Mouse (Mus musculus) regulatory T cell (primary cell): ENCODE data around the gene Wdr63.
"Not testable (repeated sequence)": the region's sequence is repeated elsewhere in the genome, so short reads cannot be mapped to it uniquely, and the experiment has no call there.

Source experiments
- in situ Hi-C: fragments of 300-600 bp; cut with MboI, MseI; formaldehyde crosslinking; loops from one replicate; pipeline ENCODE4 v1.15.1; 2025; ENCODE audit warnings: high pct_unique_total_duplicates

Gene Wdr63

DNA sequence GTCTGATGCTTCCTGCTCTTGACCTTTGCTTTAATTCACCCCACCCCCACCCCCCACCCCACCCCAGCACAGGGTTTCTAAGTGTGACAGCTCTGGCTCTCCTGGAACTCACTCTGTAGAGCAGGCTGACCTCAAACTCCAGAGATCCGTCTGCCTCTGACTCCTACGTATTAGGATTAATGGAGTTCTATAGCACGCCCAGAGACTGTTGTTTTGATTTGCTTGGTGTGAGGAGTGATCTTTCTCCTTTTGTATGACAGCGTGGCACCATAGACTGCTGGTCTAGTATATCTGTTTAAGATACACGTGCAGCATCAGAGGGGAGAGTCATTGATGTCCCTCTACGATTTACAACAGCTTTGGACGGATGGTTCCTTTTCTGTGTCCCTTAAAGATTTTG is 94.4 kb downstream of the Wdr63 start:
- in situ Hi-C loops, result no loop called here

DNA sequence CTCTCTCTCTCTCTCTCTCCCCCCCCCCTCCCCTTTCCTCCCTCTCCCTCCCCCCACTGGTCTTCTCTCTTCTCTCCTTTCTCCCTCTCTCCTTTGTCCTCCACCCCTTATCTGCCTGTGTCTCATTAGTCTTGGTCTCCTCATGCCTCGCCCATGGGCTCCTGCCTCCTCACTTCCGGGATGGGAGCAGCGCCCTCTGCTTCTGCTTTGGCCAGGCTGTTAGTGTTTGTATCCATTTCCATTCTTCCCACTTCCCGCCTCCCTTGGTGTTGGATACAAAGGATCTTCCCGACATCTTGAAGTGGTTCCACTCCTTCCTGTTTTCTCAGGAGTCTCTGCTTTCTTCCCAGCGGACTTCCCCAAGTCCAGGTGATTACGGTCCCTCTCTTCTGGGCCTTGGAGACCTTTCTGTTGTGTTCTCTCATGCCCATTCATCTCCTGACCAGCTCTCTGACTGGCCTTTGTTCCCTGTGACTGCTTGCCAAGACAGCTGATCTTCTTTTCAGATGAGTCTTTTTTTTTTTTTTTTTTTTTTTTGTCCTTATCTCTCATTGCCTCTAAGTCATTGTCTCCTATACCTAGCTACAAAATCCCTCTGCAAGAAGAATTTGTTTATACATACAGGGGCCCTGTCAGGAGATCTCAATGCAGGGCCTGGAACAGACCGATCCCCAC is 96.2 kb downstream of the Wdr63 start:
- in situ Hi-C loops, result no loop called here

DNA sequence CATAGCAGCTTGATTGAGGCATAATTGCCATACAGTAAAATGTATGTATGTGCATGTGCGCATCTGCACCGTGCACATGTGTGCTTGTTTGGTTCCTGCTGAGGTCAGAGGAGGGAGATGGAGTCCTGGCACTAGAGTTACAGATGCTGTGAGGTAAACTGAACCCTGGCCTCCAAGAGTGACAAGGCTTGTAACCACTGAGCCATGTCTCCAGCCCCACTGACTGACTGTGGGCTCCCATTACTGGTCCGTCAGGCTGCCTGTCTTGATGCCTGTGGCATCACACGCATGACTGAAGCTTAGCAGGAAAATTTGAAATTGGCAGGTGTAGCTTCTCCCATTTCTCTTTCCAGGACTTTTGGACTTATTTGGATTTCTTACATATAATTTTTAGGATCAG is 97.2 kb downstream of the Wdr63 start:
- in situ Hi-C loops, result no loop called here

DNA sequence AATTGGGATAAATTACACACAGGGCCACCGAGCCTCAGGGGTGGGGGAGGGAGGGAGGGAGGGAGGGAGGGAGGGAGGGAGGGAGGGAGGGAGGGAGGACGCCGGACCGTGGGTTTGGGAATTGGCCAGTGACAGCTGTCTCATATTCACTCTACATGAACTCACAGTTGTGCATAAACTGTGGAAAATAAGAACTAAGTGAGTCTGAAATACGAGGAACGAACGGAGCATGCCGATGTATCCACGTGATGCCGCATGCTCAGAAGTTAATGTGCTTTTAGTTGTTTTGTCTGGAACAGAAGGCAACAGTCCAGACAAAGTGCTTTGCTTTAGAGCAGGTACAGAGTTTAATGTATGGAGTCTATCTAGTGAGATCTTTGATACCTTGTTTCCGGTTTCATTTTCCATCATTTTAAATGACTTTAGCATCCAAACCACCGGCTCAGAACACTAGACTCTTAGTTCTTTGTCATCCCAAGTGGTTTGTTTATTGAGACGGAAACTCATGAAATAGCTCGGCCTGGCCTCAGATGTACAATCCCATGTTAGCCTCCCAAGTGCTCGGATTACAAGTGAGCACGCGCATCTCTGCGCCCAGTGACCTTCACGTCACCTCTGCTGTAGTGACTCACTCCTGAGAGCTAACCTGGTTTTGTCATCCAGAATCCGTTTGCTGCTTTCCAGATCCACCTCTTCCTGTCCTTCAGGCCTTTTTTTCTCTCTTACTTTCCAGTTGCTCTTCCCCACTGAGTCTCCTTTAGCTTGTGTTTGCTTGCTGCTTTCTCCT is 97.9 kb downstream of the Wdr63 start:
- in situ Hi-C loops, result no loop called here

DNA sequence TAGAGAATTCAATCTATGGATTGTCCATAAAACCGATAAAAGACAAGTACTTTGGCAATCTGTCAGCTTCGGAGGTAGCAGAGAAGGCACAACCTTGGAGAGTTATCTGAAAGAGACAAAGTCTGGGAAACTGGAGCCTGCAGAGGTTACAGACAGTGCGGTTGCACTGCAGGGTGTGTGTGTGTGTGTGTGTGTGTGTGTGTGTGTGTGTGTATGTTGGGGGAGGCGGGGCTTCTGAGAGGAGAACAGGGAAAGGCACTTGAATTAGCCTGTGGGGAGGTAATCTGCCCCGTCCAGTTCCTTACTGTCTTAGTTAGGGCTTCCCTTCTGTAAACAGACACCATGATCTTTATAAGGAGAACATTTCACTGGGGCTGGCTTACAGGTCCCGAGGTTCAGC is 100.1 kb downstream of the Wdr63 start:
- in situ Hi-C loops, result no loop called here

DNA sequence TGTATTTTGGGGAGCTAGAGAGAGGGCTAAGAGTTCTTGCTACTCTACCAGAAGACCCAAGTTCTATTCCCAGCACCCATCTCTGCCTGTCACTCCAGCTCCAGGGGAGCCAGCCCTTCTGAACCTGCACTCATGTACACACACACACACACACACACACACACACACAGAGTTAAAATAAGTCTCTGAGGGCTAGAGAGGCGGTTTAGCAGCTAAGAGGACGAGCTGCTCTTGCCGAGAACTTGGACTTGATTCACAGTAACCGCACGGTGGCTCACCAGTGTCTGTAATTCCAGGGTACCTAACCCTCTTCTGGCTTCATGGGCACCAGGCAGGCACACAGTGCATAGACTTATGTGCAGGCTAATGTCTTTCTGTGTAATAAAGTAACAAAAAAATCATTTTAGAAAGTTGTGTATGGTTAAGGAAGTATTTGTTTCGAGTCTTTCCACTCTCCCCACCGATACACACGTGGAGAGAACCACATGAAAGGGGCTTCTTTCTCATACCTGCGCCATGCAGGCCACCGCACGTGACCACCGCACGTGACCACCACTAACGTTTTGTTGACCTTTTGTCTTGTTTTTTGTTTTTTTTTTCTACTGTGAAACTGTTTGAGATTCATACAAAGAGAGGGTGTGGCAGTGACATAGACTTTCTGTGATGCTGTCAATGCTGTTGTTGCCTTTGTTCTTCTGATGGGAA is 103.4 kb downstream of the Wdr63 start:
- in situ Hi-C loops, result no loop called here

DNA sequence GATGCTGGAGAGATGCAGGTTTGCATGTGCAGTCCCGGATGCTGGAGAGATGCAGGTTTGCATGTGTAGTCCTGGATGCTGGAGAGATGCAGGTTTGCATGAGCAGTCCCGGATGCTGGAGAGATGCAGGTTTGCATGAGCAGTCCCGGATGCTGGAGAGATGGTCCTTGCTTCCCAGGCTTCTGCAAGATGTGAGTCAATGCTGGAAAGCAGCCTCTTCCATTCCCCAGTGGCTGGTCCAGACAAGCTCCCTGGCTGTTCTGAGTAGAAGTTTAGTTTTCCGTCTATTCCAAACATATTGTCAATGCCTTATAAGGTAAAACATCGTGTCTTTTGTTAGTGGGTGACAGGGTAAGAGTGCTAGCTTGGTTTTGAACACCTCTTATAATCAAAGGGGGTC is 111.4 kb downstream of the Wdr63 start:
- in situ Hi-C loops, result not testable (repeated sequence)

DNA sequence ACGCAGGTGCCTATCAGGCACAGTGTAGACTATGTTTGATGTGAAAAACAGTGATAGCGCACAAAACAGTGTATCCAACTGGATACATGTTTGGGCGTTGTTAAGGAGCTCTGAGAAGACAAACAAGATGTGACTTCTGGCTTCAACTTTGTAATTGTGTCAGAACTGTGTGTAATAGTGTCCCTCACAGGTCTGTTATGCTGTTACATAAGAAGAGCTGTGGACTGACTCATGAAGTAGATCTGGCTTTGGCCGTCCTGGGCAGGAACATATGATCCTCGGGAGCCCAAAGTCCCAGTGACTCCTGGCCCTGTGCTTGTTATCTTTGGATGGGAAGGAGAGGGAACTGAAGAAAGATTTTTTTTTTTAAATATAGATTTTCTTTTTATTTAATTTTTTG is 112.4 kb downstream of the Wdr63 start:
- in situ Hi-C loops, result no loop called here

DNA sequence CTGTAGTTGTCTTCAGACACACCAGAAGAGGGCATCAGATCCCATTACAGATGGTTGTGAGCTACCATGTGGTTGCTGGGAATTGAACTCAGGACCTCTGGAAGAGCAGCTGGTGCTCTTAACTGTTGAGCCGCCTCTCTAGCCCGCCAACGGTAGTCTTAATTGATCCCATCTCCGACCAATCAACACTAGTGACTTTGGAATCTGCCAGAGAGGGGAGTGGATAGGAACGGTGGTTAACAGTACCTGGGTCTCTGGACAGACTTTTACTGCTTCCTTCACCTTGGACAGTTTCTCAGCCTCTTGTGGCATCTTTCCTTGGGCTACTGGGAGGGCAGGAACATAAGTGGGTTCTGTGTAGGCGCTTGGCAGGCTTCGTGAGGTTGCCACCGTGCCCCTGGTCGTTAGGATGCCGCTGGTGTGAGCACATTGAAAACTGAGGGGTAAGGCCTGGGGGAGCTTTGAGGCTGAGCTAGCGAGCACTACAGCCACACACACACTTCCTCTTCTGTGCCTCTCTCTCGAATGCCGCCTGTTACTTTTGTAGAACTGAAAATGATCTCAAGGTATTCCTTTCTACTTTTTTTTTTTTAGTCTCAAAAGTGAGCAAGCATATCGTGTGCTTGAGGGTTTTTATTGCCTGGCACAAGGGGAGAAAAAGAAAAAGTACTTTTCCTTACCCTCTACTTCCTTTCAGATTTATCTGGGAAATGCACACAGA is 114.3 kb downstream of the Wdr63 start:
- in situ Hi-C loops, result no loop called here

DNA sequence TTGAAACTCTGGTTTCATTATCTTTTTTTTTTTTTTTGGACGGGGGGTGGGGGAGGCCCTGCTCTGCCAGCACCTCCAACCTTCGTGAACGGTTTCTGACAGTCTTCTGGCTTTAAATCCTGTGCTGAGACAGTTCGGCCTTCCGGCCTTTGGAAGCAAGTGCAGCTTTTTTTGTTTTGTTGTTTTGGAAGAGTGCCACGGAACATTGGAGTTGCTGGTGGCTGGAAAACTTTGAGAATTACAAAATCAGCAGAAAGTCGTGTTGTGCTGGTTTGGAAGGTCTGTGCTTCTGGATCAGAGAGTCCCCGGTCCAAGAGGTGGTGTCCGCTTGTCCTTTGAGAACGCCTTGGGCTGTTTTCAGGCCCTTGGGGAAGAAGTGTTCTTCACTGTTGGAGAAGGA is 115.1 kb downstream of the Wdr63 start:
- in situ Hi-C loops, result no loop called here

DNA sequence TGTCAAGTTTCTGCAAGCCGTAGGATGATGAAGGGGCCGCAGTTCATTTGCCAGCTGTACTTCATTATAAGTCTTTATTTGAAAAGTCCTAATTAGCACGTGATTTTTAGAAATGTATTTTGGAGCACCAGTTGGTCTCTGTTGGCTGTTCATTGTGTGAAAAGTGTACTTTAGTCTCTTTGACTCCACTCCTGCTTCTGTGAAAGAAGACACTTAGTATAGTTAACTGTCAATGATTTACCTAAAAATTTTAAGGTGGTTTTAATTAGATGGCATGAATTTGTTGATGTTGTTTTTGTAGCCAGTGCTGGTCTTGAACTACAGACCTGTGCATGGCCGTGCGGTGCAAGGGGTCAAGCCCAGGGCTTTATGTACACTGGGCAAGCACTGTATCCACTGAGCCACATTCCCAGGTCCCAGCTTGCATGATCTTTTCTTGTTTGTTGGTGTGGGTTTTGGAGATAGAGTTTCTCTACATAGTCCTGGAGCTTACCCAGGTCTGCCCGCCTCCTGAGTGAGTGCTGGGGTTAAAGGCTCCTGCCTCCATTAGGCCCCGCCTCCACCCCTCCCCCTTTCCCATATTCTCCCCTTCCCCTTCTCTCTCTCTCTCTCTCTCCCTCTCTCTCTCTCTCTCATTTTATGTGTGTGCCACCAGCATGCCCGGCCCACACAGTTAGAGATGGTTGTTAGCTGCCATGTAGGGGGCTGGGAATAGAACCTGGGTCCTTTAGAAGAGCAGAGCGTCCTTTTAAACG is 115.8 kb downstream of the Wdr63 start:
- in situ Hi-C loops, result no loop called here

DNA sequence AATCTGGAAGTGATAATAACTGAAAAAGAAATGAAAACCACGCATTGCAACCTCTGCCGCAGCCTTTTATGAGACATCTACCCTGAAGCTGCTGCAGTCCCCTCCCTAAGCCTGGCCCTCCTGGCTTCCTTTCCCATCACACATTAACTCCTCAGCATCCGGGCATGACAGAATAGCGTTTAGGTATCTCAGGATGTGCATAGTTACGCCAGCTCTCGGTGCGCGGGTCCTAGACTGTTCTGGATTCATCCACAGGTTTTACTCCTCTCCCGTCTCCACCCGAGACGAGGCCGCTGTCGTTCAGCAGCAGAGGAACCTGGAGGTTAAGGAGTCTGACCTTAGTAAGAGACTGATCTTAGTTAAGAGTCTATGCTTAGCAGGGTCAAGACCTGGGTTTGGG is 116.8 kb downstream of the Wdr63 start:
- in situ Hi-C loops, result no loop called here
